Mouse (Mus musculus): Measurements from ENCODE around the gene Tas2r126. TPM values are rescaled to one million over a fixed set of nuclear protein-coding genes. Genes with fewer than 3 reads are reported as not detected.
"Not testable (repeated sequence)": the region's sequence is repeated elsewhere in the genome, so short reads cannot be mapped to it uniquely, and the experiment has no call there.

The Tas2r126 gene
- polyA plus RNA-seq, 1 experiment from 2014 or later, result not detected

GRCm38 (mm10) chr6:42426337-42426736 lies 8.0 kb upstream of the Tas2r126 start:
- no peak for ATAC-seq (ENCODE audit: low FRiP score, low read depth)
- H3K27ac ChIP-seq (replicated peaks), result no peak overlapping the region
- no peaks in the 10 kb centered on the region for H3K27me3 ChIP-seq
- H3K4me1 ChIP-seq (replicated peaks), result no peaks in the 10 kb centered on the region
- H3K4me2 ChIP-seq, result no peak overlapping the region
- no peak overlapping the region for H3K9ac ChIP-seq
- H3K9me3 ChIP-seq, result no peaks in the 10 kb centered on the region
- no peaks in the 10 kb centered on the region for H3K36me3 ChIP-seq
- H3K4me3 ChIP-seq, result no peak overlapping the region
- 89% methylated on average over 4 of the region's 4 CpGs for WGBS

DNA sequence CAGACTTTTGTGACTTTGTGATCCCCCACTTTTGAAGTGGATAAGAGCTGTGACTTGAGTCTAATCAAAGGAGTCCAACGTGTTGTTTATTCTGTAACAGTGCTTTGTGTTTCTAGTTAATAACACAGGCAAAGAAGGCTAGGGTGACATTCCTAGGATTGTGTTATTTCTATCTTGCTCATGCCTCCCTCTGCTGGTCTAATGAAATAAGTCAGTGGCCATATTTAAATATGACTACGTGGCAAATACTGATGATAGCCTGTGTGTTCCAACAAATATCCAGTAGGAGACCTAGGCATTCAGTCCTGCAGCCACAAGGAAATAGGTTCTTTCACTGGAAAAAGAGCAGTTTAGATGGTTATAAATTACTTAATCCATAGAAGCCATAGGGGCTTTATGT lies 781 bp upstream of the Tas2r126 start:
- ATAC-seq (ENCODE audit: low FRiP score, low read depth), result no peak
- Histone ChIP-seq H3K4me2 (no peak overlapping the region), H3K36me3 (no peaks in the 10 kb centered on the region), H3K27me3 (no peaks in the 10 kb centered on the region), H3K27ac (replicated peaks) (no peak overlapping the region), H3K4me1 (replicated peaks) (no peaks in the 10 kb centered on the region), H3K9ac (no peak overlapping the region), H3K4me3 (no peak overlapping the region), H3K9me3 (no peaks in the 10 kb centered on the region)
- 63% methylated on average over 2 of the region's 2 CpGs for WGBS

DNA sequence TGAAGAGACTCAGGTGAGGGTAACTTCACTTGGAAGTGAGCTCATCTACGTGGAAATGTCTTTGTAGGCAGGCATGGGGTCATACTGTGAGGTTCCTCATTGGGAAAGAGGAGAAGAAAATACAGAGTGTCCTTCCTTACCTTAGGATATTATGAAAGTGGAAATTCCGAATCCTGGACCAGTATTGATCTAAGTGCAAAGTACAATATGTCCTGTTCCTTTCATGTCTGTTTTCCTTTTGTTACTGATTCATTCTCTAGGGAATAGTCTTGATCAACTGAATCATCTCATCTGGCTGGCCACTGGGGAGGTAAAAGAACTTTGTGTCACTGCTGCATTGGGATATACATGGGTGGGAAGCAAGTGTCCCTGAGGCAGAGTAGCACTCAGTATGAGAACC lies 1.2 kb downstream of the Tas2r126 start:
- no peak for ATAC-seq (ENCODE audit: low FRiP score, low read depth)
- H3K36me3 ChIP-seq, result no peaks in the 10 kb centered on the region
- 73% methylated on average over 2 of the region's 2 CpGs for WGBS

DNA sequence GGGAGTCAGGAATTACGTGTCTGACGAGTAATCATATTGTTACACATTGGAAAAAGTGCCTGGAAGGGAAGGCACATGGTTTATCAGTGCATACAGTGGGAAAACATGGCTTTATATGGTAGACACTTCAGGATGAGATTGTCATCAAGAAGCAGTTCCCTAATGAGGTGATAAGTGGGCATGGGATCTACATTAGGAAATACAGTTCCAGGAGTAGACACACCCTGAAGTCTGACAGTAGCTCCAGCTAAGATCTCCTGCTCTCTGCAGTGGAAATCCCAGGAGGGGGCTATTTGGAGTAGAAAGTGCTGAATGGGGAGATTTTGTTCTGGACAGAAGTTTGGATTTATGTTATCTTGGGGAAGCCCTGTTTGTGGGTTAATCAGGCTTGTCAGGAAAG lies 7.1 kb downstream of the Tas2r126 start:
- Histone ChIP-seq H3K4me3 (no peak overlapping the region), H3K9me3 (no peaks in the 10 kb centered on the region), H3K4me2 (no peak overlapping the region), H3K4me1 (replicated peaks) (no peaks in the 10 kb centered on the region), H3K9ac (no peak overlapping the region), H3K27ac (replicated peaks) (no peak overlapping the region), H3K27me3 (no peaks in the 10 kb centered on the region), H3K36me3 (no peaks in the 10 kb centered on the region)
- ATAC-seq (ENCODE audit: low FRiP score, low read depth), result no peak
- WGBS, result 81% methylated on average over 2 of the region's 2 CpGs

More for the DNA sequence above, 1.2 kb downstream of the Tas2r126 start:
- no peak overlapping the region for H3K9ac ChIP-seq
- no peak overlapping the region for H3K4me2 ChIP-seq
- no peaks in the 10 kb centered on the region for H3K9me3 ChIP-seq
- no peaks in the 10 kb centered on the region for H3K27me3 ChIP-seq
- no peak overlapping the region for H3K4me3 ChIP-seq
- H3K4me1 ChIP-seq (replicated peaks), result no peaks in the 10 kb centered on the region
- H3K27ac ChIP-seq (replicated peaks), result no peak overlapping the region

DNA sequence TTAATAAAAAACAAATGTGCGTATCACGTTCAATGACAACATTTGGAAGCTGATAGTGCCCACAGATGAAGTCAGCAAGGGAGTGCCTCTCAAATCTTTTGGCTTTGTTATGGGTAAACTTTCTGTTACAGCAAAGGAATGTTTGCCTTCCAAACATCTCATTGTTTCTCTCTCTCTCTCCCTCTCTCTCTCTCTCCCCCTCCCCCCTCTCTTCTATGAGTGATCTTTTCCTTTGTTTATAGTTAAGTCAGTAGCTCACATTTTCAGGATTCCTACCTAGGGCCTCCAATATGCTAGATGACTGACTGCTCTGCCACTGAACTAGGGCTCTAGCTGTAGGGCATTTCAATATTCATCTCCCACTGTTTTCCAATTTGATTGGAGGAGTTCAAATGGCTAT lies 10.2 kb downstream of the Tas2r126 start:
- no peaks in the 10 kb centered on the region for H3K9me3 ChIP-seq
- ATAC-seq (ENCODE audit: low FRiP score, low read depth), result no peak
- no peak overlapping the region for H3K9ac ChIP-seq
- no peak overlapping the region for H3K27ac ChIP-seq (replicated peaks)
- WGBS, result 77% methylated on average over 2 of the region's 2 CpGs
- H3K27me3 ChIP-seq, result no peaks in the 10 kb centered on the region
- no peaks in the 10 kb centered on the region for H3K36me3 ChIP-seq
- no peak overlapping the region for H3K4me2 ChIP-seq
- no peak overlapping the region for H3K4me3 ChIP-seq
- no peaks in the 10 kb centered on the region for H3K4me1 ChIP-seq (replicated peaks)

DNA sequence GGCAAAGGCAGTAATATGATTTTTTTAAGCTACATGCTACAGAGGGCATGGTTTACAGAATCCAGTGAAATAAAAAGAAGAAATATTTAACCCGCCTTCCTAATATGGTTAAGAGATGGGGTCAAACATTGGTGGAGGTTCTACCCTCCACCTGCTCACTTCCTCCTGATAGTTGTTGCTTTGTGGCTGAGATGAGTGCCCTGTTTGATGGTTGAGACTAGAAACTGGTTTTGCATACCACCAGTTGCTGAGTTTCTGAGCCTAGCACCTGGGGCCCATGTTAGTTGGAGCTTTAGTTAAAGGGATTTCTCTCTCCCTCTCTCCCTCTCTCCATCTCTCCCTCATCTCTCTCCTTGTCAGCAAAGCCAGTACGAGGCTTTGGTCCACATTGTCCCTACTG lies 13.0 kb downstream of the Tas2r126 start:
- Histone ChIP-seq H3K27ac (replicated peaks) (no peak overlapping the region), H3K4me3 (no peak overlapping the region), H3K4me2 (no peak overlapping the region), H3K36me3 (no peaks in the 10 kb centered on the region), H3K27me3 (no peaks in the 10 kb centered on the region), H3K4me1 (replicated peaks) (no peaks in the 10 kb centered on the region), H3K9me3 (no peaks in the 10 kb centered on the region), H3K9ac (no peak overlapping the region)
- no peak for ATAC-seq (ENCODE audit: low FRiP score, low read depth)
- 78% methylated on average over 2 of the region's 2 CpGs for WGBS

DNA sequence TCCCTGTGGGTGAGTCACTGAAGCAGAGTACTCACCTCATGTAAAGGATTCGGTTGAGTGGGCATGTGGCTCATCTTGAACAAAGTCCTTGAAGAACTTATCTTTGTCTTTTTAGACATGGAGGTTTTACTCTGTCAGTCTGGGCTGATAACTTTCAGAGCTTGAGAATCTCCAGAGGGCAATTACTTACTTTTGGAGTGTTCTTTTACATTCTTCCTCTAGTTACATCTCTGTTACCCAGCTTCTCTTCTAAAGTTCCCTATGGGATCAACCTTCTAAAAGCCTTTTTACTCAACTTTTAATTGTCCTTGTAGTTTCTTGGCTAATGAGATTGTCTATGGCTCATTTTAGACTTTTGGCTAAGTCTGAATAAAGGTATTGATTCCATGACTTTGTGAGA lies 30.8 kb downstream of the Tas2r126 start, which contains the start of gene Olfr458:
Gene Olfr458, minus strand, starts transcription at position 101 of the 400 bp plus-strand sequence.
- no peaks in the 10 kb centered on the region for H3K4me1 ChIP-seq (replicated peaks)
- H3K27ac ChIP-seq (replicated peaks), result no peak within 1 kb of the TSS
- no peaks in the 10 kb centered on the region for H3K36me3 ChIP-seq
- 98% methylated on average over 1 of the region's 1 CpGs for WGBS
- no peaks in the 10 kb centered on the region for H3K9me3 ChIP-seq
- no peak for ATAC-seq (ENCODE audit: low FRiP score, low read depth)
- H3K9ac ChIP-seq, result no peak within 1 kb of the TSS
- no peaks in the 10 kb centered on the region for H3K27me3 ChIP-seq
- H3K4me3 ChIP-seq, result no peak within 1 kb of the TSS
- no peak within 1 kb of the TSS for H3K4me2 ChIP-seq

DNA sequence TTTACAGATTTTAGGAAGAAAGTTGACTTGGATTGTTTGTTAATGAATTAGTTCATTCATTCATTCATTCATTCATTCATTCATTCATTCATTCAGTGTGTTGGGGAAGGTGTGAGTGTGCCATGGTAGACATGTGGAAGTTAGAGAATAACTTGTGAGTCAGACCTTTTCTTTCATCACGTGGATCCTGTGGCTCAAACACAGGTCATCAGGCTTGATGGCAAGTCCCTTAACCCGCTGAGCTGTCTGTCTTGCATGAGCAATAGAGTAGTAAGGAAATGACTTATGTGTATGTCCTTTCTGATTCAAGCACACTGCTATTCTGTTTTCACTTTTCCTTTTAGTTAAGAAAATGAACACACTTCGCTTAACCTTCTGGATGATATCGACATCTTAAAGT lies 36.2 kb downstream of the Tas2r126 start:
- H3K27me3 ChIP-seq, result no peaks in the 10 kb centered on the region
- H3K9me3 ChIP-seq, result no peaks in the 10 kb centered on the region
- ATAC-seq (ENCODE audit: low FRiP score, low read depth), result no peak
- no peak overlapping the region for H3K9ac ChIP-seq
- 96% methylated on average over 4 of the region's 4 CpGs for WGBS
- H3K4me1 ChIP-seq (replicated peaks), result no peaks in the 10 kb centered on the region
- no peak overlapping the region for H3K4me2 ChIP-seq
- H3K4me3 ChIP-seq, result no peak overlapping the region
- H3K36me3 ChIP-seq, result no peaks in the 10 kb centered on the region
- no peak overlapping the region for H3K27ac ChIP-seq (replicated peaks)

GRCm38 (mm10) chr6:42471298-42471697 lies 37.0 kb downstream of the Tas2r126 start:
- not testable (repeated sequence) for H3K9ac ChIP-seq; H3K4me3 ChIP-seq; ATAC-seq (ENCODE audit: low FRiP score, low read depth); H3K27me3 ChIP-seq; H3K9me3 ChIP-seq; H3K27ac ChIP-seq (replicated peaks); H3K36me3 ChIP-seq; H3K4me1 ChIP-seq (replicated peaks); H3K4me2 ChIP-seq
- WGBS, result over 99% methylated on average over 4 of the region's 4 CpGs

- Histone ChIP-seq H3K4me3 (no peak within 1 kb of the TSS), H3K27ac (replicated peaks) (no peak within 1 kb of the TSS), H3K4me2 (no peak within 1 kb of the TSS), H3K36me3 (no peaks in the 10 kb centered on the region), H3K4me1 (replicated peaks) (no peaks in the 10 kb centered on the region), H3K27me3 (no peaks in the 10 kb centered on the region), H3K9ac (no peak within 1 kb of the TSS), H3K9me3 (no peaks in the 10 kb centered on the region)
- 93% methylated on average over 1 of the region's 1 CpGs for WGBS
- ATAC-seq (ENCODE audit: low FRiP score, low read depth), result no peak
Measured at GRCm38 (mm10) chr6:42476235-42476634, 41.9 kb downstream of the Tas2r126 start, which contains the start of gene Olfr457. TSS of gene Olfr457 (minus strand) at chr6:42476335.

GRCm38 (mm10) chr6:42484633-42485032 lies 50.3 kb downstream of the Tas2r126 start:
- no peak overlapping the region for H3K9ac ChIP-seq
- H3K4me1 ChIP-seq (replicated peaks), result no peaks in the 10 kb centered on the region
- H3K27me3 ChIP-seq, result no peaks in the 10 kb centered on the region
- H3K4me3 ChIP-seq, result no peak overlapping the region
- ATAC-seq (ENCODE audit: low FRiP score, low read depth), result no peak
- no peak overlapping the region for H3K4me2 ChIP-seq
- H3K9me3 ChIP-seq, result no peaks in the 10 kb centered on the region
- no peaks in the 10 kb centered on the region for H3K36me3 ChIP-seq
- no peak overlapping the region for H3K27ac ChIP-seq (replicated peaks)
